Mouse (Mus musculus) spleen, adult 2 months (tissue): Measurements from ENCODE around the gene Bbx. TPM values are rescaled to one million over a fixed set of nuclear protein-coding genes. Genes with fewer than 3 reads are reported as not detected.

Experiments
- DNase-seq, 2 experiments: peaks; one replicate each; pipeline versions ENCODE4 v3.0.0 to v3.0.0-alpha.2; 2012 to 2021; ENCODE audit warnings: low spot score in 2 of 2, low read depth in 1 of 2
- H3K27ac ChIP-seq: fragments of 200-500 bp; 2 replicates; pipeline ENCODE4 v1.5.1; 2012; ENCODE audit warnings: low read length, inconsistent platforms; ENCODE audit not compliant: insufficient read depth
- H3K27me3 ChIP-seq: fragments of 200-500 bp; 2 replicates; pipeline ENCODE4 v1.6.1; 2012; ENCODE audit warnings: mild to moderate bottlenecking, moderate library complexity, low read length, inconsistent platforms; ENCODE audit not compliant: control insufficient read depth, insufficient read depth
- H3K36me3 ChIP-seq: fragments of 200-500 bp; 2 replicates; pipeline ENCODE4 v1.6.1; 2012; ENCODE audit warnings: mild to moderate bottlenecking, low read length, inconsistent platforms; ENCODE audit not compliant: control insufficient read depth, insufficient read depth
- H3K4me1 ChIP-seq: fragments of 200-500 bp; 2 replicates; pipeline ENCODE4 v1.6.1; 2011; ENCODE audit warnings: inconsistent platforms; ENCODE audit not compliant: control insufficient read depth, insufficient read depth, insufficient read length
- H3K4me3 ChIP-seq: fragments of 200-500 bp; 2 replicates; pipeline ENCODE4 v1.5.1; 2011; ENCODE audit warnings: mild to moderate bottlenecking, inconsistent platforms; ENCODE audit not compliant: insufficient read depth, insufficient read length; ENCODE audit errors: extremely low read depth
- CTCF ChIP-seq: fragments of 200-500 bp; IDR thresholded peaks from 2 replicates; pipeline ENCODE4 v1.5.1; 2011; ENCODE audit warnings: mild to moderate bottlenecking, inconsistent platforms; ENCODE audit not compliant: insufficient read depth, insufficient read length, insufficient replicate concordance; ENCODE audit errors: extremely low read depth
- POLR2A ChIP-seq: fragments of 200-500 bp; IDR thresholded peaks from 2 replicates; pipeline ENCODE4 v1.6.1; 2011; ENCODE audit warnings: low read depth, low read length, inconsistent platforms
- WGBS: fragments of 180-500 bp; shearing (Covaris S2); methylation state at CpG from one replicate; pipeline ENCODE4 v1.1.7; 2018; 5-methylcytosine and 5-hydroxymethylcytosine counted together
- polyA plus RNA-seq: library from polyadenylated mRNA; depleted of rRNA; stranded (reverse); fragments of >200 nt; gene quantifications from 2 replicates; pipeline ENCODE4 v1.2.3, GENCODE M21; 2012

Gene Bbx
- polyA plus RNA-seq, 1 experiment: 3.8 TPM

- no peaks in the 10 kb centered on the region; the same call in 1 of the 2 replicates for H3K27me3 ChIP-seq
- no peak for TF ChIP-seq CTCF
- no peak overlapping the region for H3K27ac ChIP-seq
- no peak for DNase-seq
- H3K4me1 ChIP-seq: no peaks in the 10 kb centered on the region; the same call in 1 of the 2 replicates
- no peak overlapping the region for H3K4me3 ChIP-seq
- H3K36me3 ChIP-seq: no peaks in the 10 kb centered on the region
- 70% methylated on average over 5 of the region's 5 CpGs for WGBS
Observed at GRCm38 (mm10) chr16:50366556-50366955, 65.6 kb downstream of the Bbx start.

GRCm38 (mm10) chr16:50364189-50365059, 67.8 kb downstream of the Bbx start:
- no peaks in the 10 kb centered on the region for H3K36me3 ChIP-seq
- TF ChIP-seq POLR2A (no peak), CTCF (no peak)
- no peaks in the 10 kb centered on the region; the same call in 1 of the 2 replicates for H3K4me1 ChIP-seq
- 15% methylated on average over 11 of the region's 11 CpGs for WGBS
- peak overlapping the region; percentile 21; the same call in 1 of the 2 replicates for H3K4me3 ChIP-seq
- no peaks in the 10 kb centered on the region; the same call in 1 of the 2 replicates for H3K27me3 ChIP-seq
- DNase-seq: no peak
- H3K27ac ChIP-seq: no peak overlapping the region

GRCm38 (mm10) chr16:50363443-50364188, 68.6 kb downstream of the Bbx start:
- Histone ChIP-seq H3K27me3 (no peaks in the 10 kb centered on the region; the same call in 1 of the 2 replicates), H3K36me3 (no peaks in the 10 kb centered on the region), H3K27ac (no peak overlapping the region), H3K4me3 (peak overlapping the region; percentile 27; the same call in 1 of the 2 replicates), H3K4me1 (no peaks in the 10 kb centered on the region; the same call in 1 of the 2 replicates)
- no peak for TF ChIP-seq POLR2A
- 37% methylated on average over 17 of the region's 17 CpGs for WGBS
- no peak for DNase-seq

GRCm38 (mm10) chr16:50360631-50361030, 71.6 kb downstream of the Bbx start:
- Histone ChIP-seq H3K36me3 (no peaks in the 10 kb centered on the region), H3K4me3 (no peak overlapping the region), H3K27ac (no peak overlapping the region), H3K4me1 (no peaks in the 10 kb centered on the region; the same call in 1 of the 2 replicates), H3K27me3 (no peaks in the 10 kb centered on the region; the same call in 1 of the 2 replicates)
- WGBS: 87% methylated on average over 7 of the region's 7 CpGs
- TF ChIP-seq POLR2A (no peak), CTCF (no peak)
- DNase-seq: no peak

GRCm38 (mm10) chr16:50329684-50330083, 102.5 kb downstream of the Bbx start:
- TF ChIP-seq POLR2A (no peak), CTCF (no peak)
- Histone ChIP-seq H3K4me3 (no peak overlapping the region), H3K4me1 (no peaks in the 10 kb centered on the region; the same call in 1 of the 2 replicates), H3K36me3 (no peaks in the 10 kb centered on the region; the same call in 1 of the 2 replicates), H3K27me3 (no peaks in the 10 kb centered on the region), H3K27ac (no peak overlapping the region)
- DNase-seq: no peak
- WGBS: 91% methylated on average over 2 of the region's 2 CpGs

- Histone ChIP-seq H3K27ac (no peak overlapping the region), H3K4me3 (no peak overlapping the region), H3K27me3 (no peaks in the 10 kb centered on the region), H3K36me3 (no peaks in the 10 kb centered on the region; the same call in 1 of the 2 replicates), H3K4me1 (no peaks in the 10 kb centered on the region; the same call in 1 of the 2 replicates)
- no peak for DNase-seq
- TF ChIP-seq CTCF (no peak), POLR2A (no peak)
- 86% methylated on average over 2 of the region's 2 CpGs for WGBS
Observed at GRCm38 (mm10) chr16:50324746-50325145, 107.4 kb downstream of the Bbx start.
